Mouse (Mus musculus) ES-E14 (cell line): ENCODE results near the gene Dscam. TPM values are rescaled to one million over a fixed set of nuclear protein-coding genes. Genes with fewer than 3 reads are reported as not detected.
A peak's percentile ranks its signal among the peaks of the same experiment; 100 is the strongest.

Source experiments
- DNase-seq: peaks from one replicate; pipeline ENCODE4 v3.0.0-alpha.2; 2013; ENCODE audit warnings: low read depth, low spot score
- H3K27ac ChIP-seq: 2 replicates; pipeline ENCODE4 v1.5.1; 2012; ENCODE audit warnings: low read depth, mild to moderate bottlenecking, low read length, moderate library complexity, mixed read lengths; ENCODE audit not compliant: poor library complexity, insufficient read depth, severe bottlenecking
- H3K36me3 ChIP-seq: 2 replicates; pipeline ENCODE4 v1.6.1; 2012; ENCODE audit warnings: mild to moderate bottlenecking, low read length, moderate library complexity, mixed read lengths; ENCODE audit not compliant: control insufficient read depth, poor library complexity, insufficient read depth, severe bottlenecking
- H3K4me1 ChIP-seq, 2 experiments: fragments of 150-350 bp in 1 of 2; sonication (generic) in 1 of 2; 2 replicates each; pipeline ENCODE4 v1.6.1; 2012; ENCODE audit warnings: low read length in 2 of 2, mild to moderate bottlenecking in 1 of 2, mixed read lengths in 1 of 2; ENCODE audit not compliant: control insufficient read depth in 2 of 2, insufficient read depth in 2 of 2, poor library complexity in 1 of 2
- H3K4me3 ChIP-seq, 2 experiments: fragments of 150-350 bp in 1 of 2; sonication (generic) in 1 of 2; 2 replicates each; pipeline ENCODE4 v1.5.1; 2012; ENCODE audit warnings: low read length in 2 of 2, low read depth in 1 of 2, mild to moderate bottlenecking in 1 of 2, mixed read lengths in 1 of 2; ENCODE audit not compliant: insufficient read depth in 1 of 2, poor library complexity in 1 of 2, severe bottlenecking in 1 of 2
- H3K9ac ChIP-seq: 2 replicates; pipeline ENCODE4 v1.6.1; 2012; ENCODE audit warnings: low read depth, mild to moderate bottlenecking, low read length, mixed read lengths; ENCODE audit not compliant: poor library complexity, insufficient read depth, severe bottlenecking
- H3K9me3 ChIP-seq: fragments of 150-350 bp; sonication (generic); 2 replicates; pipeline ENCODE4 v1.6.1; 2012; ENCODE audit warnings: low read depth, mild to moderate bottlenecking, low read length; ENCODE audit not compliant: control insufficient read depth, insufficient read depth
- CHD2 ChIP-seq: IDR thresholded peaks from 2 replicates; pipeline ENCODE4 v1.6.1; 2014; ENCODE audit warnings: mild to moderate bottlenecking, low read depth, low read length, inconsistent platforms
- HCFC1 ChIP-seq: IDR thresholded peaks from 2 replicates; pipeline ENCODE4 v1.6.1; 2012; ENCODE audit warnings: low read length, inconsistent platforms, borderline replicate concordance; ENCODE audit not compliant: insufficient read depth
- MAFK ChIP-seq: IDR thresholded peaks from 2 replicates; pipeline ENCODE4 v1.6.1; 2014; ENCODE audit warnings: mild to moderate bottlenecking, low read depth, low read length, inconsistent platforms; ENCODE audit not compliant: insufficient read depth
- ZC3H11A ChIP-seq: IDR thresholded peaks from 2 replicates; pipeline ENCODE4 v1.6.1; 2012; ENCODE audit warnings: low read depth, mild to moderate bottlenecking, inconsistent platforms, low read length, borderline replicate concordance
- ZNF384 ChIP-seq: IDR thresholded peaks from 2 replicates; pipeline ENCODE4 v1.6.1; 2012; ENCODE audit warnings: low read depth, low read length, inconsistent platforms
- in situ Hi-C, 2 experiments: fragments of 600-800 bp; cut with MboI; formaldehyde crosslinking; loops; one replicate each; pipeline ENCODE4 v1.15.1; 2025; ENCODE audit warnings: low sequenced_read_pairs in 2 of 2, inconsistent platforms in 1 of 2; ENCODE audit not compliant: unreplicated experiment in 2 of 2
- total RNA-seq: library from RNA; depleted of rRNA; stranded (reverse); fragments of 300-350 nt; gene quantifications from 2 replicates; pipeline ENCODE4 v1.2.3, GENCODE M21; 2012

Dscam gene
- total RNA-seq, 1 experiment: 0.04 TPM

- Histone ChIP-seq H3K9me3 (no peaks in the 10 kb centered on the region), H3K36me3 (no peaks in the 10 kb centered on the region), H3K27ac (no peak overlapping the region), H3K4me1 (peaks cover 0 to 10% of the 10 kb centered on the region in 2 experiments; a peak in 1 of 4 replicates), H3K4me3 (no peak overlapping the region), H3K9ac (no peak overlapping the region)
- TF ChIP-seq CHD2 (no peak), ZNF384 (no peak), ZC3H11A (no peak), MAFK (no peak), HCFC1 (no peak)
- in situ Hi-C loops: no loop called here
- DNase-seq: no peak
Measured at GRCm38 (mm10) chr16:97166166-97166565, 4.4 kb downstream of the Dscam start.

GRCm38 (mm10) chr16:97165444-97166121 lies 5.0 kb downstream of the Dscam start:
- Histone ChIP-seq H3K9ac (no peak overlapping the region), H3K27ac (no peak overlapping the region), H3K9me3 (no peaks in the 10 kb centered on the region), H3K36me3 (no peaks in the 10 kb centered on the region), H3K4me3 (peak overlapping the region; percentile 26 to 41; a peak in 3 of 4 replicates), H3K4me1 (peaks cover 0 to 10% of the 10 kb centered on the region in 2 experiments; a peak in 1 of 4 replicates)
- TF ChIP-seq MAFK (no peak), ZC3H11A (no peak), HCFC1 (no peak), CHD2 (no peak), ZNF384 (no peak)
- peak; percentile 37 for DNase-seq
- in situ Hi-C loops: no loop called here

- TF ChIP-seq ZNF384: no peak
- TF ChIP-seq ZC3H11A: no peak
- no peak for TF ChIP-seq CHD2
- no peak for TF ChIP-seq HCFC1
- 0 out of 2 replicates have a peak, but pooled peaks have one; percentile 47 for TF ChIP-seq MAFK
- Histone ChIP-seq H3K4me1 (no peaks in the 10 kb centered on the region), H3K4me3 (no peak overlapping the region), H3K36me3 (no peaks in the 10 kb centered on the region), H3K9me3 (no peaks in the 10 kb centered on the region), H3K9ac (no peak overlapping the region), H3K27ac (no peak overlapping the region)
- in situ Hi-C loops: no loop called here
- no peak for DNase-seq
Measured at GRCm38 (mm10) chr16:97158279-97158678, 12.3 kb downstream of the Dscam start.

GRCm38 (mm10) chr16:97144544-97145194 lies 25.9 kb downstream of the Dscam start:
- DNase-seq: no peak
- Histone ChIP-seq H3K27ac (no peak overlapping the region), H3K4me3 (no peak overlapping the region), H3K9ac (no peak overlapping the region), H3K36me3 (no peaks in the 10 kb centered on the region), H3K4me1 (no peaks in the 10 kb centered on the region), H3K9me3 (no peaks in the 10 kb centered on the region)
- TF ChIP-seq ZNF384 (no peak), ZC3H11A (no peak), HCFC1 (no peak), CHD2 (no peak), MAFK (no peak)
- in situ Hi-C loops: no loop called here
